Mouse (Mus musculus) left cerebral cortex, adult 9 months (tissue): ENCODE results near the gene Foxk1.

ENCODE experiments used
- DNase-seq, 2 experiments: peaks; one replicate each; pipeline ENCODE4 v3.0.0; 2022; ENCODE audit warnings: low spot score in 2 of 2

Foxk1 gene

DNA sequence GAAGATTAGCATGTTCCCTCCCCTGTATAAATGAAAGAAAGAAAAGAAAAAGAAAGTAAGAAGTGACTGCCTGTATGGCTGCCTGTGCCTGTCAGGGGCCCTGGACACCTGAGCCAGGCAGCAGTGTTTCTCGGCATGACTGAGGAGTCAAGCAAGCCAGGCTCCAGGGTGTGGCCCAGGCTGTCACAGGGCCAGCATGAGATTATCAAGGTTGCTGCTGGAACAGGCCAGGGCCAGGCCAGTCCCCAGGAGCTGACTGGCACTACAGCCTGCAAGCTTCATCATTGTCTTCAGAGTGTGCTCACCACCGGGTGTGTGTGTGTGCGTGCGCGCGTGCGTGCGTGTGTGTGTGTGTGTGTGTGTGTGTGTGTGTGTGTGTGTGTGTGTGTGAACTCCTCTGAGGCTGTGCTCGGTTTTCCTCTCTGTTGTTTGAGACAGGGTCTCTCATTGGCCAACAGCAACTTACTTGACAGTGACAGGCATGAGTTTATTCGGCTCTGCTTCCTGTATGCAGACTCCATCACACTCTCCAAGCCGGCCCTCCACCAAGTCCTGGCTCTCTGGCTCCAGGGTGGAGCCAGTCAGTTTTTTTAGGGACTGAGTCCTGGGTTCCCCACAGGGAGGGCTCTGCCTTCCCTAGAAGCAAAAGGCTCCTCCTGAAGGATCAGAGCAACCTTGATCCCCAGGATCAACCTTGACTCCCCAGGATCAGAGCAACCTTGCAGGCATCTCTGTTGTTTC is 43.7 kb downstream of the Foxk1 start:
- no peak for DNase-seq

DNA sequence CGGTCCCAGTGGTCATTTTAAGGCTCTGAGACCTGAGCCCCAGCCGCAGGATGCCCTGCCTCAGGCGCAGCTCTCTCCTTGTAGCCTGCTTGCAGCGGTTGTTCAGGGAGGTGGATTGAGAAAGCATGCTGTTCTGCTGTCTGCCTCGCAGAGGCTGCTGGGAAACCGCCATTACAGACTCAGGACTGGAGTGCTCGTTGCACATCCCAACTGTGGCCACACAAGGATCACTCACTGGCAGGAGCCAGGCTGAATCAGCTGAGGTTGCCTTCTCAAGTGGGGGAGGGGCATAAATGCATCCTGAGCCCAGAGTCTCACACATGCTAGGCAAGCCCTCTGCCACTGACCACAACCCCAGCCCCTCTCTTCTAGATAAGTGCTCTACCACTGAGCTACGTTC is 44.4 kb downstream of the Foxk1 start:
- DNase-seq: no peak

DNA sequence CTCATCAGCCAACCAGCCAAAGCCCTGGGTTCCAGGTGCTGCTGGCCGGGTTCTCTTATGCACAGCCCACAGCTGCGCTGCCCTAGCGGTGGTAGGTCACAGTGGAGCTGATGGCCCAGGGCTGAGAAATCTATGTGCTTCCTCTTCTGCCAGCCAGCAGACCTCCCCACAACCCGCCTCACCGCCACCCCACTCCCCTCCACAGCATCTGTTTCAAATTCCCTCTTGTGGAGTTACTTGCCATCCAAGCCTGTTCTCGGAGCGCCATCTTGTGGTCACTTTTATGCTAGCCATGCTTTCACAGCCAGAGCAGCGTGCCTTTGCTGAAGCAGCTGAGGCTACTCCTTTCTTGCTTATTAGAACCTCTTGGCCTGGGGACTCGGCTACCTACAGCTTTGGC is 46.8 kb downstream of the Foxk1 start:
- DNase-seq: peak; percentile 68 to 93

DNA sequence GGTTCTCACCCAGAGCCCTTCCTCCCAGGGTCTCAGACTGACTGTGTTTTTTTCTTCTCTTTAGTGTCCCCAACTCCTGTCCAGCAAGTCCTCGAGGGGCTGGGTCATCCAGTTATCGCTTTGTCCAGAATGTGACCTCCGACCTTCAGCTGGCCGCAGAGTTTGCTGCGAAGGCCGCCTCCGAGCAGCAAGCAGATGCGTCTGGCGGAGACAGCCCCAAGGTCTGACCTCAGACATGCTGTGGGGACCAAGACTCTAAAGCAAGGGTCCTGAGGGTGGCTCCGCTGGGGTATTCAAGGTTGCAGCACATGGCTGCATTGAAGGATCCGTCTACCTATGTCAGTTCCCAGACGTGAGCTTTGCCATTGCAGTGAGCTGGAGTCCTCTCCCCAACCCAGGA is 47.3 kb downstream of the Foxk1 start:
- no peak for DNase-seq

DNA sequence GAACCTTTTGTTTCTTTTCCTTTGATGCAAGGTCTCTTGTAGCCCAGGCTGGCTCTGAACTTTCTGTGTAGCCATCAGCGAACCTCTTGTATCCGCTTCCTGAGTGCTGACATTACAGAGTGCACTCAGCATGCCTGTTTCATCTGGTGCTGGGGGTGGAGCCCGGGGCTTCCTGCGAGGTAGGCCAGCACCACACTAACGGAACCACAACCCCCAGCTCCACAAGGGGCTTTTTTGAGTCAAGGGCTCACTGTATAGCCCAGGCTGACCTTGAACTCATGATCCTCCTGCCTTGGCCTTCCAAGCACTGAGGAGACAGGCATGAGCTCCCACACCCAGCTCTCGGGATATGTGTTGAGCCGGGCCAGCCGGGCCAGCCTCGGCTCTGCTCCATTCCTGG is 49.5 kb downstream of the Foxk1 start:
- DNase-seq: no peak

DNA sequence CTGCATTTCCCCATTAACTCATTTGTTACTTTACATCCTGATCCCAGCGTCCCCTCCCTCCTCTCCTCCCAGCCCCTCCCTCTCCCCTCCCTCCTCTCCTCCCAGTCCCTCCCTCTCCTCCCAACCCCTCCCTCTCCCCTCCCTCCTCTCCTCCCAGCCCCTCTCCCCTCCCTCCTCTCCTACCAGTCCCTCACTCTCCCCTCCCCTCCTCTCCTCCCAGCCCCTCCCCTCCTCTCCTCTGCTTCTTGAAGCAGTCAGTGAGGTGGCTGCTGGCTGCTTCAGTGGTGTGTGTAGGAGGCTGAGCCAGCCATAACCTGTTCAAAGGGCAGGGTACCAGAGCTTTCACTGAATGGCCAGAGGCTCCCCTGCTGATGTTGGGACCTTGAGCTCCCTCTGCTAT is 50.5 kb downstream of the Foxk1 start:
- no peak for DNase-seq

DNA sequence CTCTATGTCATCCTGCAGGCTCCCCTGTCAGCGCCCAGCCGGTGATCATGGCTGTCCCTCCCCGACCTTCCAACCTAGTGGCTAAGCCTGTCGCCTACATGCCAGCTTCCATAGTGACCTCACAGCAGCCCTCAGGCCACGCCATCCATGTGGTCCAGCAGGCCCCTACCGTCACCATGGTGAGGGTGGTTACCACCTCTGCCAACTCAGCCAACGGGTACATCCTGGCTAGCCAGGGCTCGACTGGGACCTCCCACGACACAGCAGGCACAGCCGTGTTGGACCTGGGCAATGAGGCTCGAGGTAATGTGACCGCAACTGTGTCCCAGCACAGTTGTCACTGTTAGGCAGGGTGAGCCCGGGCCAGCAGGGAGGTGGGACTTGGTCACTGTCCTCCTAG is 52.4 kb downstream of the Foxk1 start:
- no peak for DNase-seq

DNA sequence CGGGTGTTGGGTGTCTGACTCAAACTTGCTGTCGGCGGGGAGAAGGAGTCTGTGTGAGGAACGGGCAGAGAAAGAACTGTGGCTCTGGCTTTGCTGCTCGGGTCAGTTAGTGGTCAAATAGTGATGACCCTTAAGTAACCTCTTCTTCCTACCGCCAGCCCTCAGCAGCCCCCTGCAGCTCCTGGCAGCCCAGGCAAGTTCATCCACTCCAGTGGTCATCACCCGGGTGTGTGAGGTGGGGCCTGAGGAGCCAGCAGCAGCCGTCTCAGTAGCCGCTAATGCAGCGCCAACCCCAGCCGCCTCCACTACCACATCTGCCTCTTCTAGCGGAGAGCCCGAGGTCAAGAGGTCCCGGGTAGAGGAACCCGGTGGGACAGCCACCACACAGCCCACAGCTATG is 55.0 kb downstream of the Foxk1 start:
- DNase-seq: no peak

DNA sequence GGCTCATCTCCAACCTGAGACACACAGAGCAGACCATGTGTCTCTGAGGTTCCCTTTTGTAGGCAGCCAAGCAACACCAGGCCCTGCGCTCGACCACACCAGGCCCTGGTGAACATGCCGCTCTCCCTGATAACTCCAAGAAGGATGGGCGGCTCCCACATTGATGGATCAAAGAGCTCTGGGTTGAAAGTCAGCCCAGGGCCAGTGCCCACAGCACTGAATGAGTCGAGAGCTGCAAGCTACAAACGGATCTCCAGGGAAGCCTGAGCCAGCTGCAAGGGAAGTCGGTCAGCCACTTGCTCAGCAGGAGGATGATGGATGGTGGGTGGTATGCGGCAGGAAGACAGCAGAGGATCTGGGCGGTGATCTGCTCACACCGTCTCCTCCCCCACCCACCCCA is 56.0 kb downstream of the Foxk1 start:
- DNase-seq: no peak

DNA sequence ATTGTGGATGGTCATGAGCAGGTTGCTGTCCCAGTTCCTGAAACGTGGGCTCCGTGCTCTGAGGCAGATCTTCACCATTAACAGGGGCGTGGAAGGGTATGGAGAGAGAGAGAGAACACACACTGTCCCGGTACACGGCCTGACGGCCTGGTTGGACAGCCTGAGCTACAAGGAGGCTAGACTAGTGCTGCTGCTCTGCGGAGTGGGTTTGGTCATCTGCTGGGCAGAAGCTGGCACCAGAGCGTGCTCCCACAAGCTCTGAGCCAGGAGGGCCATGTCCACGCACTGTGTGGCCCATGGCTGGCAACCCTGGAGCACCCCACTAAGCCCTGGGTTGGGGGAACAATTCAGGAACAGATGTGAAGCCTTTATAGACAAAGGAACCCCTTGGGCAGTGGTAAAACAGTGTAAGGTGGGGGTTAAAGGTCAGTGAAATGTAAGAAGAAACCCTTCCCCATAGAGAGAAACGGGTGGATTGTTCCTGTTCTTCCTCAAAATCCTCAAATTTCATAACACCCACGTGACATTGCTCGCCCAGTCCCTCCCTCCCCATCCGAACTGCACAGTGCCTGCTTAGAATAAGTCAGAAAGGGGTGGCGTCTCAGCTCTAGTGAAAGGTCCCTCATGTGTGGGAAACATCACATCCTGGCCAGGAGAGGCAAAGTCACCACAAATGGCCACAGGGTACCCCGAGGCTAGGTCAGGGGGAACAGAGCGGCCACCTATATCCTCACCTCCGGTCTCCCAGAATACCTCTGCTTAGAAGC is 57.7 kb downstream of the Foxk1 start:
- no peak for DNase-seq

DNA sequence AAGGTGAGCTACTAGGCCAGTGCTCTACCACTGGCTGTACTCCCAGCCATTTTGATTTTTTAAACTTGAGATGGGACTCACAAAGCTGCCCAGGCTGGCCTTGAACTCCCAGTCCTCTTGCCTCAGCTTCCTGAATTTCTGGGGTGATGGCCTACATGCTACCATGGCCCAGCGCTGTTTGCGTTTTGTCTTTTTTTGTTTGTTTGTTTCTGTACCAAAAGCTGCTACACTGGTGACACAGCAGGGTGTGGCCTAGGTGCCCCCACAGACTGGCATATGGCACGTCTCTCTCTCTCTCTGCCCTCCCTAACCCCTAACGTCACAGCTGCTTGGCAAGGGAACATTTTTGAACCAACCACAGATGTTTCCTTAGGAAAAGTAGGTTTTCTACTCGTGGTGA is 58.5 kb downstream of the Foxk1 start:
- no peak for DNase-seq

DNA sequence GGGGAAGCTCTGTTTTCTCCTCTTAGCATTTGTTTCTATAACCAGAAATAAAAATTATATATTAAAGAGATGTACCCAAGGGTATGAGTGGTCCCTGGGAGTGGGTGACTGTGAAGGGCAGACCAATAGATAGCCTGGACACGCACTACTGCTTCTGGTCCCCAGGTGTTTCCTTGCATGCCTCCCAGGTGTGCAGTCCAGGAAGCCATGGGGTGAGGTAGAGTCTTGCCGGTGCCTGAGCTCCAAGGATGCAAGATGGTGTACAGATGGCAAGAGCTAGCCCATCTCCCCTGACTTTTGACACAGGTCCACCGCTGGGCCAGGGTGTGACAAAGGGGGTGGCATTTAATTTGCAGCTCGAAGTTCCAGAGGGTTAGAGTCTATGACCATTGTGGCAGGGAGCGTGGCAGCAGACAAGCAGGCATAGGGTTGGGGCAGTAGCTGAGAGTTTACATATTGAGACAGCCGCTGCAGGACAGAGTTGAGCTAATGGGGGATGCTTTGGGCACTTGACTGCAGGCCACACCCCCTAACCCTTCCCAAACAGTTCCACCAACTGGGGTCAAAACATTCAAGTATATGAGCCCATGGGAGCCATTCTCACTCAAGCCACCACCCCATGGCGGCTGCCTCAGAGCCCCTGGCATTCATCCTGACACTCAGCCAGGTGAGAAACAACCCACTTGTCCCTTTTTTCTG is 60.8 kb downstream of the Foxk1 start:
- no peak for DNase-seq

DNA sequence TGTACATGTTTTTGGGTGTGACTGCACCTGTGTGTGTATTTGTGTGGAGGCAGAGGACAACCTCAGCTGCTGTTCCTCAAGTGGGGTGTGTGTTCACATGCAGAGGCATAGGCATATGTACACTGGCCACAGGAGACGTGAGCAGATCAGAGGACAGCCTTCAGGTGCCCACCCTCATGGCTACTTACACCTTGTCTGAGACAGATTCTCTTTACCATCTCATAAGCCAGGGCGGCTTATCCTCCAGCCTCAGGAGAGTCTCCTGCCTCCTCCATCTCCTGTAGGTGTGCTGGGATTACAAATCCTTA is 61.3 kb downstream of the Foxk1 start:
- DNase-seq: no peak

DNA sequence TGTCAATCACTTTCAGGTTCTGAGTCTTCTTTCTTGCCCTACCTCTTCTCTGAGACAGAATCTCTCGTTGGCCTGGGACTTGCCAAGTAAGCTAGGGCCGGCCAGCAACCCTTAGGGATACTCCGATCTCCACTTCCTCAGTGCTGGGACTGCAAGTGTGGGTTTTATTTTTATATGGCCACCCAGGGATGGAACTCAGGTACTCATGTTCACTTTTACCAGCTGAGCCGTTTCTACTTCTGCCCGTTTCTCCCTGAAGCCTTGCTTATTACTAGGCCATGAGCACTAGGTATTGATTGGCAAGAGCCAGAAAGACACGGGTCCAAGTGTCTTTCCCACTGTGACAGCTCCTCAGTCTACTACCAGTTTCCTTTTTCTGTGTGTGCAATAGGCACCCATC is 61.7 kb downstream of the Foxk1 start:
- DNase-seq: no peak

DNA sequence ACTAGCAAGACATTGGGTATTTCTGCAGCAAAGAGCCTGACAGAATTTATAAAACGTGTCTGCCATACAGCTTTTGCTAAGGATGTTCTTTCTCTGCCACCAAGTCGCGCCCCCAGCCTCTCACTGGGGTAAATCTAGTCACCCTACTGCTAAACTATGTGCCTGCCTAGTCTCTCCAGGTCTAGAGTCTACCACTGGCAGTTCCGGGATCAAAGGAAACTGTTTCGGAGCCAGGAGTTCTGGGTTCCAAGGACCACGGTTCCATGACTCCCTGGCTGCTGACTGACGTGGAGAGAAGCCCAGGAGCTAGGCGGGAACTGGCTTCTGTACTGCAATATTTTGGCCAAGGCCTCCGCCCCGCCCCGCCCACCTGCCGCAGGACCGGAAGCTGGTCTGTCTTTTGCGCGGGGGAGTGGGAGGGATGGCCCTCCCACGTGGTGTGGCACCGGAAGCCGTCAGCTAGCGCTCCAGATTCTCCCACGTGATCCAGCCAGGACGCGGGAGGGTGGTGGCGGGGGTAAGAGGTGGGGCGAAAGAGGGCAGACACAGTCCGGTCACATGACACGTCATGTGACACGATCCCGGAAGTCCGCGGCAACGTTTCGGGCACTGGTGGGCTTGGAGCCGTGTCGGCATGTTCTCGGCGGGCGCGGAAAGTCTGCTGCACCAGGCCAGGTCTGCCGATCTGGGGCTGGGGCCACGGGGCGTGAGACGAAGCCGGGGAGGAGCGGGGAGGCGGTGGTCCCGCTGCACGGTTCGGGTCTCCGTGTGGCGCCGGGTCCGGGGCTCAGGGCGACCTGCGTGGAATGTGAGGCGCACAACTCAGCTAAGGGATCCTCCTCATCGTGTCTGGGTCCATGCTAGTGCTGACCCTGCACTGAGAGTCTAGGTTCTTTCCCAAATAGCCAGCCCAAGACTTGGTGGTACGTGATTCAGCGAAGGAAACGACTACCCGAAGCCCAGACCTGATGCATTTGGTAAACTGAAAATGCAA is 62.5 kb downstream of the Foxk1 start, which contains the start of gene Ap5z1:
Gene Ap5z1, plus strand, starts transcription at position 484 of the 994 bp plus-strand sequence.
- DNase-seq: peak; percentile 88 to 92

DNA sequence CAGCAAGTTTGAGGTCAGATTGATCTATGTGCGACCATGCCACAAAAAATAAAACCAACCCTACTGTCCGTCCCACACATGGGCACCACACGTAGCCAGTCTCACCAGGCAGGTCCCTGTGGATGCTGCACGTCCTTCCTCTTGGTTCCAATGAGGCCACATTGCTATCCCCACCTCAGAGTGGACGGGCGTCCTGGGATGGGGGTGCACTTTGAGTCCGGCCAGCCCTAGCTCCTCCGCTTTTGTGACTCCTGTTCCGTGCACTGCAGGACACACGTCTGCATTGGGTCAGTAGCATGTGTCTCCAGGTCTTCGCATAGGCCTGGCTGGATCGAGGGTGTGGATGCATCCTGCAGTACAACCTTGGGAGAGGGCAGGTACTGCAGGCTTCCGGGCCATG is 67.1 kb downstream of the Foxk1 start:
- no peak for DNase-seq

DNA sequence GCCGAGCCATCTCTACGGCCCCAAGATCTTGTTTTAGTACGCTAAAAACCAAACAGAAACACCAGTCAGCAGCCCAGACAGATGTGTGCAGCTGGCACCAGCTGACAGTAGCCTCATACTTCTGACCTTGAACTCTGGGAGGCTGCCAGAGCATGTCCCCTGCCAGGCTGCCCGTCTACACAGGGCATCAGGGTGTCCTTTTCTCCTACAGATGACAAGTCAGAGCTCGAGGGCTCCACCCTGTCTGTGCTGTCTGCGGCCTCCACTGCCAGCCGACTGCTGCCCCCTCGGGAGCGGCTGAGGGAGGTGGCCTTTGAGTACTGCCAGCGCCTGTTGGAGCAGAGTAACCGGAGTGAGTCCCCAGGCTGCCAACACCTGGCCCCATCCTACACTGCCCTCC is 68.5 kb downstream of the Foxk1 start:
- no peak for DNase-seq

DNA sequence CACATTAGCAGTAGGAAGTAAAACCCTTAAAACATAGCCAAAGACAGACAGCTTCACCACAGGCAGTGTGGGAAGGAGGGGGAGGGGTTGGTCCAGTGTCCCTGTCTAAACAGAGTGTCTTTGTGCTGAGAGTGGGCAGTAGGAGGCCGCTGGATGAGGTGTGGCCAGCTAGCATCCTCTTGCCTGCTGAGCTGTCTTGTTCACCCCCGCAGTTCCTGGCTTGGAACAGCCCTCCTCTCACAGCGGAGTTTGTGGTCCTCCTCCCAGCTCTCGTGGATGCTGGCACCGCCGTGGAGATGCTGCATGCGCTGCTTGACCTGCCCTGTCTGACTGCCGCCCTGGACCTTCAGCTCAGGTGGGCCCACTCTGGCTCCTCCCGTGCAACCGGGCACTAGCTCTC is 72.4 kb downstream of the Foxk1 start:
- DNase-seq: peak in 1 of 2 experiments; percentile 78

DNA sequence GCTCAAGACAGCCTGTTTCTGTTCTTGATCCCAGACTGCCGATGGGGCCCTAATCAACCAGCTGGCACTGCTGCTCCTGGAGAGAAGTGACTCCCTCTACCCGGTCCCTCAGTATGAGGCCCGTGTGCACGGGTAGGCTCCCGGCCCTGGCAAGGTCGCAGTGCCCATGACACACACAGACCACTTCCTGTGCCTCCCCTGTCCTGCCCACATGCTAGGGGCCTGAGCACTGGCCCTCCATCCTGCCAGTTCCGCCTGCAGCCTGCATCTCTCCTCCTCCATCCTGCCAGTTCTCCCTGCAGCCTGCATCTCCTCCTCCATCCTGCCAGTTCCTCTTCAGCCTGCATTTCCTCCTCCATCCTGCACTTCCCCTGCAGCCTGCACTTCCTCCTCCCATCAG is 74.4 kb downstream of the Foxk1 start:
- no peak for DNase-seq

DNA sequence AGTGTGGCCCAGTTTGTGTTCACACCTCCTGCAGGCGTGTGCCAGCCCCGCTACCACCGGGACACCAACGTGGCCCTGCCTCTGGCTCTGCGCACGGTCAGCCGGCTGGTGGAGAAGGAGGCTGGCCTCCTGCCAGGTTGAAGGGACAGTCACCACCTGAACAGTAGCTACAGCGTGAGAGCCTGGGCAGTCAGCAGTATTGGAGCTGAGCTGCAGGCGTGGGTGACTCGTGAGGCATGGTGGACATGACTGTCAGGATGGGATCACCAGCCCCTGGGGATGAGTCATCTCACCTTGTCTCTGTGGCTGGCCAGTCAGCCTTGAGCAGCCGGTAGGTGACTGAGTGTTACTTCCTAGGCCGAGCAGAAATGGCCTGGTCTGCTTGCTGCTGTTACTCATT is 76.0 kb downstream of the Foxk1 start:
- no peak for DNase-seq

DNA sequence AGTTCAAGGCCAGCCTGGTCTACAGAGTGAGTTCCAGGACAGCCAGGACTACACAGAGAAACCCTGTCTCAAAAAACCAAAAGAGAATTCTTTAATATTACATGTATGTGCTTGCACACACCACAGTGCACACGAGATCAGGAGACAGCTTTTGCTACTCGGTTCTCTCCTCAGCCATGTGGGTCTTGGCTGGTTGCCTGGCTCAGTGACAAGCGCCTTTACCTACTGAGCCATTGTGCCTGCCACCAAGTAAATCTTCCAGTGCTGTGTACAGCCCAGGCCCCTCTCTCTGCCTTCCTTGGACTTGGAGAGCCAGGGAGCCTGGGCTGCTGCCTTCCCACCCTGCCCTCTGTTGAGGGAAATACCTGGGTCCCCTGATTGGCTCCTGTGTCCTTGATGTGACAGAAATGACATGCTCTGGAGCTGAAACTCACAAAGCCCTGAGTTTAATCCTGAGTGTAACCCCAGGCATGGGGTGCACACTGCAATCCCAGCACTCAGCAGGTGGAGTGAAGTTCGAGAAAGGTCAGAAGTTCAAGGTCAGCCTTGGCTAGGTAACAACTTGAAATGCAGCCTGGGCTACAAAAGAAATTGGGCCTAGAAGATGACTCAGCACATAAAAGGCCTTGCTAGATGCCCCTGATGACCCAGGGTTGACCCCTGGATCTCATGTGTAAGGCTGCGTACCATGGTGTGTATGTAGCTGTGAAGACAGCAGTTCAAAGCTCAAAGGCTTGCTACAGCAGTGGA is 76.7 kb downstream of the Foxk1 start:
- no peak for DNase-seq
